Comparison of ENCODE assay signal across 8 mouse cellular contexts in genomic region chr9:20545151-20545550, GRCm38 (mm10). TPM values are rescaled to one million over a fixed set of nuclear protein-coding genes. Genes with fewer than 3 reads are reported as not detected.
DNase-seq lines count a peak whose midpoint lies in the region; ATAC-seq and TF ChIP-seq lines count a peak whose summit lies in the region.

No protein-coding gene starts in this region.

- no peak for TF ChIP-seq POLR2A in small intestine, adult 2 months (IDR thresholded peaks at IDR 0.05; ENCODE audit: low read depth, low read length)

- ATAC-seq in forebrain, postnatal 0 days: no peak
- ATAC-seq in intestine, embryonic 16.5 days: peak; percentile 51
- ATAC-seq in lung, embryonic 14.5 days (ENCODE audit: insufficient read depth): no peak

- H3K4me3 ChIP-seq in forebrain, postnatal 0 days (ENCODE audit: low read depth, low read length): peak overlapping the region; percentile 39
- peak overlapping the region; percentile 54 for H3K4me3 ChIP-seq in intestine, embryonic 16.5 days (ENCODE audit: low read length)
- H3K4me3 ChIP-seq in lung, embryonic 14.5 days (ENCODE audit: low read depth, low read length): peak overlapping the region; percentile 44
- H3K4me3 ChIP-seq in small intestine, adult 2 months (ENCODE audit: low read depth, low read length): peak overlapping the region; percentile 64; the same call in 1 of the 2 replicates

- TF ChIP-seq CTCF in forebrain, postnatal 0 days (IDR thresholded peaks at IDR 0.05; ENCODE audit: low read depth): peak; percentile 54
- peak; percentile 63 for TF ChIP-seq CTCF in lung, embryonic 14.5 days (IDR thresholded peaks at IDR 0.05; ENCODE audit: low read depth)
- TF ChIP-seq CTCF in small intestine, adult 2 months (IDR thresholded peaks at IDR 0.05; ENCODE audit: extremely low read depth, insufficient read length, insufficient replicate concordance, low read depth, low read length): no peak

- H3K4me1 ChIP-seq in forebrain, postnatal 0 days (ENCODE audit: insufficient read depth): no peaks in the 10 kb centered on the region
- no peaks in the 10 kb centered on the region for H3K4me1 ChIP-seq in intestine, embryonic 16.5 days (ENCODE audit: control insufficient read depth, insufficient read depth, low read length)
- no peaks in the 10 kb centered on the region for H3K4me1 ChIP-seq in lung, embryonic 14.5 days (ENCODE audit: insufficient read depth)
- H3K4me1 ChIP-seq in small intestine, adult 2 months (ENCODE audit: control insufficient read depth, insufficient read depth, insufficient read length, low read length): peaks cover 8% of the 10 kb centered on the region

- H3K9me3 ChIP-seq in forebrain, postnatal 0 days (ENCODE audit: low read length): no peaks in the 10 kb centered on the region
- H3K9me3 ChIP-seq in intestine, embryonic 16.5 days (ENCODE audit: control insufficient read depth, low read length): no peaks in the 10 kb centered on the region
- no peaks in the 10 kb centered on the region for H3K9me3 ChIP-seq in lung, embryonic 14.5 days (ENCODE audit: low read depth, low read length)

- peak; percentile 29 for DNase-seq in adrenal gland, postnatal 14 days
- DNase-seq in adrenal gland, postnatal 4 days (ENCODE audit: low spot score in 2 of 2): no peak
- DNase-seq in cerebellum, adult 11-12 months: peak; percentile 36
- peak; percentile 31 for DNase-seq in forebrain, postnatal 0 days
- DNase-seq in lung, embryonic 14.5 days: peak; percentile 77
- no peak for DNase-seq in Muller cell, postnatal 12 days (ENCODE audit: inconsistent ontology term)

- no peaks in the 10 kb centered on the region for H3K36me3 ChIP-seq in forebrain, postnatal 0 days (ENCODE audit: insufficient read depth)
- H3K36me3 ChIP-seq in intestine, embryonic 16.5 days (ENCODE audit: control insufficient read depth, insufficient read depth, low read length): no peaks in the 10 kb centered on the region
- H3K36me3 ChIP-seq in lung, embryonic 14.5 days (ENCODE audit: insufficient read depth): no peaks in the 10 kb centered on the region
- H3K36me3 ChIP-seq in small intestine, adult 2 months (ENCODE audit: control insufficient read depth, insufficient read depth, low read length): no peaks in the 10 kb centered on the region

- H3K4me2 ChIP-seq in forebrain, postnatal 0 days (ENCODE audit: low read depth): peak overlapping the region; percentile 64
- H3K4me2 ChIP-seq in intestine, embryonic 16.5 days (ENCODE audit: low read depth, low read length): peak overlapping the region; percentile 88
- peak overlapping the region; percentile 84 for H3K4me2 ChIP-seq in lung, embryonic 14.5 days

- no peaks in the 10 kb centered on the region for H3K27me3 ChIP-seq in forebrain, postnatal 0 days (ENCODE audit: insufficient read depth, low read length)
- no peaks in the 10 kb centered on the region for H3K27me3 ChIP-seq in intestine, embryonic 16.5 days (replicated peaks; ENCODE audit: control insufficient read depth, insufficient read depth, low read length)
- H3K27me3 ChIP-seq in lung, embryonic 14.5 days (ENCODE audit: insufficient read depth, low read length): no peaks in the 10 kb centered on the region
- no peaks in the 10 kb centered on the region for H3K27me3 ChIP-seq in small intestine, adult 2 months (ENCODE audit: control insufficient read depth, insufficient read depth, low read length)

- WGBS in forebrain, postnatal 0 days: 22% methylated on average over 8 of the region's 8 CpGs
- WGBS in intestine, embryonic 16.5 days: 18% methylated on average over 8 of the region's 8 CpGs
- WGBS in lung, embryonic 14.5 days: 18% methylated on average over 8 of the region's 8 CpGs
- 16% methylated on average over 8 of the region's 8 CpGs for WGBS in small intestine, adult 2 months

- H3K9ac ChIP-seq in forebrain, postnatal 0 days: peak overlapping the region; percentile 63
- peak overlapping the region; percentile 66 for H3K9ac ChIP-seq in intestine, embryonic 16.5 days (ENCODE audit: low read depth, low read length)
- peak overlapping the region; percentile 55 for H3K9ac ChIP-seq in lung, embryonic 14.5 days

- peak overlapping the region; percentile 85 for H3K27ac ChIP-seq in forebrain, postnatal 0 days (ENCODE audit: low read depth, low read length)
- peak overlapping the region; percentile 80; the same call in 1 of the 2 replicates for H3K27ac ChIP-seq in intestine, embryonic 16.5 days (ENCODE audit: low read length)
- peak overlapping the region; percentile 92 for H3K27ac ChIP-seq in lung, embryonic 14.5 days (ENCODE audit: low read depth)
- H3K27ac ChIP-seq in small intestine, adult 2 months (ENCODE audit: insufficient read depth, low read depth, low read length): peak overlapping the region; percentile 50; the same call in 1 of the 2 replicates

RNA-seq across cellular contexts. Expression of gene Zfp266, which starts 23.9 kb away (rescaled TPM):
- 44.0 and 46.2 TPM in 2 replicates for total RNA-seq in adrenal gland, postnatal 14 days (2021)
- total RNA-seq in adrenal gland, postnatal 4 days (2021): 10 to 100 TPM; 60.4 to 65.1 TPM
- 123 and 156 TPM in 2 replicates for total RNA-seq in forebrain, postnatal 0 days (2014; rRNA removed)
- 44.3 and 57.1 TPM in 2 replicates for polyA plus RNA-seq in forebrain, postnatal 0 days (2015; fragmentation: Nextera tagmentation; extraction: Ambion mirVana)
- polyA plus RNA-seq in intestine, embryonic 16.5 days (2015; fragmentation: Nextera tagmentation; extraction: Ambion mirVana): 44.1 and 49.3 TPM in 2 replicates
- 99.6 and 107 TPM in 2 replicates for polyA plus RNA-seq in lung, embryonic 14.5 days (2014; fragmentation: Nextera tagmentation; extraction: Ambion mirVana)
- polyA plus RNA-seq in small intestine, adult 2 months (2012; rRNA removed): 0.48 and 0.75 TPM in 2 replicates

RNA-seq across cellular contexts. Expression of gene Zfp846, which starts 35.9 kb away (rescaled TPM):
- total RNA-seq in adrenal gland, postnatal 14 days (2021): 9.2 and 10.8 TPM in 2 replicates
- 10 to 100 TPM; 12.0 to 13.6 TPM for total RNA-seq in adrenal gland, postnatal 4 days (2021)
- total RNA-seq in forebrain, postnatal 0 days (2014; rRNA removed): 35.5 and 38.4 TPM in 2 replicates
- polyA plus RNA-seq in forebrain, postnatal 0 days (2015; fragmentation: Nextera tagmentation; extraction: Ambion mirVana): 25.9 and 38.9 TPM in 2 replicates
- 10.7 and 11.7 TPM in 2 replicates for polyA plus RNA-seq in intestine, embryonic 16.5 days (2015; fragmentation: Nextera tagmentation; extraction: Ambion mirVana)
- polyA plus RNA-seq in lung, embryonic 14.5 days (2014; fragmentation: Nextera tagmentation; extraction: Ambion mirVana): 20.5 and 22.1 TPM in 2 replicates
- 0.81 and 1.0 TPM in 2 replicates for polyA plus RNA-seq in small intestine, adult 2 months (2012; rRNA removed)

RNA-seq across cellular contexts. Expression of gene Zfp426, which starts 52.6 kb away (rescaled TPM):
- 20.5 and 22.1 TPM in 2 replicates for total RNA-seq in adrenal gland, postnatal 14 days (2021)
- total RNA-seq in adrenal gland, postnatal 4 days (2021): 10 to 100 TPM; 28.6 TPM
- total RNA-seq in forebrain, postnatal 0 days (2014; rRNA removed): 51.8 and 54.2 TPM in 2 replicates
- 18.9 and 22.0 TPM in 2 replicates for polyA plus RNA-seq in forebrain, postnatal 0 days (2015; fragmentation: Nextera tagmentation; extraction: Ambion mirVana)
- 14.2 and 14.4 TPM in 2 replicates for polyA plus RNA-seq in intestine, embryonic 16.5 days (2015; fragmentation: Nextera tagmentation; extraction: Ambion mirVana)
- 23.6 and 26.6 TPM in 2 replicates for polyA plus RNA-seq in lung, embryonic 14.5 days (2014; fragmentation: Nextera tagmentation; extraction: Ambion mirVana)
- polyA plus RNA-seq in small intestine, adult 2 months (2012; rRNA removed): 1.2 and 2.3 TPM in 2 replicates

Comparison
In these comparisons a context has a peak if more than half of its experiments do, and no peak if none do; other contexts are left out.
1. DNase-seq: peak in adrenal gland, postnatal 14 days (single experiment), cerebellum, adult 11-12 months (single experiment), forebrain, postnatal 0 days (single experiment) and lung, embryonic 14.5 days (single experiment); none in adrenal gland, postnatal 4 days (0 of 2) and Muller cell, postnatal 12 days (single experiment).
2. RNA of gene Zfp266, which starts 23.9 kb away (polyA plus RNA-seq): 99.6 to 107 TPM in lung, embryonic 14.5 days, 44.3 to 57.1 TPM in forebrain, postnatal 0 days and 44.1 to 49.3 TPM in intestine, embryonic 16.5 days; 0.48 to 0.75 TPM in small intestine, adult 2 months; every median in the first group is over 10 times any median in the second.
3. Peak in every context shown above with its lines, with median percentiles within 50 percentile points of each other: H3K27ac ChIP-seq, H3K4me2 ChIP-seq, H3K4me3 ChIP-seq and H3K9ac ChIP-seq.